Mouse (Mus musculus) layer of hippocampus, adult 8-10 months (tissue): ENCODE data around the gene Fsip1. TPM values are rescaled to one million over a fixed set of nuclear protein-coding genes. Genes with fewer than 3 reads are reported as not detected.
"Not testable (repeated sequence)": the region's sequence is repeated elsewhere in the genome, so short reads cannot be mapped to it uniquely, and the experiment has no call there.

Experiments
- DNase-seq, 2 experiments: peaks; one replicate each; pipeline ENCODE4 v3.0.0; 2022; ENCODE audit warnings: low spot score in 2 of 2
- total RNA-seq, 4 experiments: library from RNA; stranded (reverse); gene quantifications; 2 replicates each; pipeline ENCODE4 v1.2.4; 2022

Gene Fsip1
- 1 to 10 TPM in 3 of 4 experiments, under 1 TPM in 1; 0.72 to 1.7 (median 1.3) TPM for total RNA-seq

GRCm38 (mm10) chr2:118256621-118257053 is at the start of gene Fsip1:
TSS of gene Fsip1 (minus strand) at chr2:118256966.
- peak; percentile 49 to 65 for DNase-seq

GRCm38 (mm10) chr2:118306522-118306895 is 49.7 kb upstream of the Fsip1 start:
- no peak for DNase-seq

DNA sequence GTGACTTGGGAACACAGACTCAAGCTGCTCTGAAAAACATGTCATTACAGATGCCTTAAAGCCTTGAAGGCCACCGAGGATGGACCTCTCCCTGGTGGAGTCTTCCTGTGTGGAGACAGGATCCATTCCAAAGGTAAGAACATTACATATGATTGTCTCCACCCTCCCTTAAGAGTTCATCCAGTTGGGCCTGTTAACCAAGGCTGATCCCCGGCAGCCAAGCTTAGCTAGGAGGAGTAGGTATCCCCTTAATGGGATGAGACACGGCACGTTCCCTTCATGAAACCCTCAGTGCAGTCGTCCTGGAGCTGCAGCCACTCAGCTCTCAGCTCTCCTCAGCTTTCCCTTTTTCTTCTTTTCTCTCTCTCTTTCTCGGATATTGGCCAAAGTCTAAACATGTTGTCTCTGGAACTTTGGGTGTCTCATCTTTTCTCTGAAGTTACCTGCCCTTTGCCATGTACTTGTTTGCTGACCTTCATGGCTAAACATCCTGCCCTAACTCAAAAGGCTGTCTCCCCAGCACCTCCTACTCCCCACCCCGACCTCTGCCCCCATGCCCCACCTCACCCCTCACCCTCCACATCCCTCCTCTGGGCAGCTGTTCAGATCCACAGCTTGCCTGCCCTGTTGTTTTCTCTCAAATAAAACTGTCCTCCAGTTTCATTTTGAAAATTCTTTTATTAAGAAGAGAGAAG is 49.2 kb upstream of the Fsip1 start:
- DNase-seq: no peak

DNA sequence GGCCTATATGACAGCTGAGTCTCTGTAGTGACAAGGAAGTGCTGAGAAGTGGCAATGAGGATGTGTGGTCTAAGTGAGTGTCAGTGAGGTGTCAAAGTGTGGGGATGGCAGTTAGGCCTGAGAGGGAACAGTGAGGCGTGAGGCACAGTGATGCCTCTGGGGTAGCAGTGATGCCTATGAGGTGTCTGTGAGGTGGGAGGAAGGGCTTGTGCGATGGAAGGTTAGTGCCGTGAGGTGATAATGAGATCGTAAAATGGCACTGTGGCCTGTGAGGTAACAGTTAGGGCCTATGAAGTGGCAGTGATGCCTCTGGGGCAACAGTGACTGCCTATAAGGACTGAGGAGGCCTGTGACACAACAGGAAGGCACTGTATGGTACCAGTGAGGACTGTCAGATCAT is 46.7 kb upstream of the Fsip1 start:
- no peak for DNase-seq

GRCm38 (mm10) chr2:118301656-118302055 is 44.9 kb upstream of the Fsip1 start:
- no peak for DNase-seq

DNA sequence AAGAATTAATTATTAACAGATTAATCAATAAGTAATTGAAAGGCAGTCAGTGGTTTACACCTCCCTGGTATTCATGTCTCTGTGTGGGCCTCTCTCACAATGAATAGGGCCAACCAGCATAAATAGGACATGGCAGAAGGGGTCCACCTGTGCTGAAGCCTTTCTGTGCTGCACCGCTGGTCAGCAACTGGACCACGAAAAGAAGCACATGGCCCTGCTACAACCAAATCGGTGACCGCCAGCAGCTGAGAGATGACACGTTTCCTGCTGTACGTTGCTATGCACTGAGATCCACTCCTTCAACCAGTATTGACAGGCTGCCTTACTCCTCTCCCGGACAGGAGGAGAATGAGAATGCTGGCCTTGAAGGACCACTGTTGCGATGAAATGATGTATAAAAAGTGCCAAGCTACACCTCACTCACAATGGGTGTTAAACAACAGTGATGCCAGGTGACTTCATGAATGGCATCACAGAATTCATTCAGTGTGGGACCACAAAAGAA is 44.3 kb upstream of the Fsip1 start:
- no peak for DNase-seq

DNA sequence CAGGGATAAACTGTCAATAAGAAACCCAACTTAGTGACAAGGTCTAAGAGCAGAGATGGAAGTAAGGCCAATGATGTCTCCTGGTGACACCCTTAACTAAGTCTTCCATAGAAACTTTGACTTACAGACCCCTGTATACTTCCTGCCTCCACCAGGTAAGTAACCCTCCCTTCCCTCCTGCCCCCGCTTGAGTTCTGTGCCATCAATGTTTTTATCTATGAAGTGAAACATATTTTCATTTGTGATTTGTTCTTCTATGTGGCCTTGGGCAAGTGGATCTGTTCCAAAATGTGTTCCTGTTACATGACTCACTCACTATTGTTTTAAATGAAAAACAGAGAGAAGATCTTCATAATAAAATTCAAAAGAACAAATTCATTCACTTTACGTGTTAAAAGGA is 43.2 kb upstream of the Fsip1 start:
- no peak for DNase-seq

- no peak for DNase-seq
These were observed 41.8 kb upstream of the Fsip1 start for GRCm38 (mm10) chr2:118298601-118299000.

DNA sequence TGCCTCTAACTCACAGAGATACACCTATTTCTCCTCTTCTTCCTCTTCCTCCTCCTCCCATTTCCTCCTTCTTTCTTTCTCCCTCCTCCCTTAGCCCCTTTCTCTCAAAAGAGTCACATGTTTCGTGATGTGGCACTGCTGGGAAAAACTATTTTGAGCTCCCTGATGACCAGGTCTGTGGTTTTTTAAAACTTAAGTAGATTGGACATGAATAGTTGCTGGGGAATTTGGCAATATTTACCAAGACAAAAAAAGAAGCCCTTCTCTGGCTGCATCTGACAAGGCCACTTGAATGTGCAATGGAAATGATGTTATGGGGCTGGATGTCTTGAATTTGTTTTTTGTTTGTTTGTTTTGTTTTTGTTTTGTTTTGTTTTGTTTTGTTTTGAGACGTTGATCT is 41.2 kb upstream of the Fsip1 start:
- DNase-seq: no peak

DNA sequence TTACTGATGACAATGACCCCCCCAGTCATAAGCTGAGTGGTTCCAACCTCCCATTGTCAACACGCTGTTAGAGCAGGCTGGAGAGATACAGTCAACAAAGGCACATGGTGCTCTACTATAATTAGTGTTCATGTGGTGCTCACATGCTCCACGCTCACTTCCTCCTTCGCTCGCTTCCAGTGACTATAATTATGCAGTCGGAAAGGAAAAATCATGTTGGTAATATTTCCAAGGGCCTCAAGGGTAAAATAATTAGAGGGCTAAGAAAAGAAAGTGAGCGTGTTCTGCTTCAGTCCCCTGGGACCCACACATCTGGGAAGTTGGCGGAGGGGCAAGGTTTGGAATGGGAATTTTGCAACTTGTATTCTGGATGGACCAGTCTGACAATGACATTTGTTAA is 38.7 kb upstream of the Fsip1 start:
- DNase-seq: no peak

DNA sequence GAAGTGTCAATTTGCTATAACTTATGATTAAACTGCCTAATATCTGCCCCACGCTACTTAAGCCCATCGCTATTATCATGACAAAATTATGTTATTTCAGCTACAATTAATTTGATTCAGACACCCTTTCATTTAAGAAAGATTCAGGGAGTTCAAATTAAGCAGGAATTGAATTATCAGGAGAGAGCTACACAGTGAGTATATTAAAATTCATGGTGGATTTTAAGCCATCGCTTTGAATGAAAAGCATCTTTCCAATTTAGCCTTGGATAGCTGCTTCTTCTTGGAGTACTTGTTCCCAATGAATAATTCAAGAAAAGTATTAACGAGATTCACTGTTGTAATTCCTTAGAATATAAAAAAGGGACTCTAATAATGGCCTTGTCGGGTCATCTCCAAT is 36.8 kb upstream of the Fsip1 start:
- no peak for DNase-seq

DNA sequence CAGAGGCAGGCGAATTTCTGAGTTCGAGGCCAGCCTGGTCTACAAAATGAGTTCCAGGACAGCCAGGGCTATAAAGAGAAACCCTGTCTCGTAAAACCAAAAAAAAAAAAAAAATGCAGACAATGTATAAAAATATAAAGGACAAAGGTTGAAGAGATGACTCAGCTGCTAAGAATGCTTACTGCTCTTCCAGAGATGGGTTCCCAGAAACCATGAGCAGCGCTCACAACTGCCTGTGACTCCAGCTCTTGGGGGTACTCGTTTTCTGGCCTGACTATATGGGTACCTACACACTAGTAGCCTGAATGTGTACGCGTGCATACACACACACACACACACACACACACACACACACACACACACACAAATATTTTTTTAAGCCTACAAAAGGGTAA is 32.3 kb upstream of the Fsip1 start:
- DNase-seq: not testable (repeated sequence)

GRCm38 (mm10) chr2:118288326-118289065 is 31.7 kb upstream of the Fsip1 start:
- no peak for DNase-seq

- no peak for DNase-seq
These were observed 30.9 kb upstream of the Fsip1 start for GRCm38 (mm10) chr2:118287678-118288077.

GRCm38 (mm10) chr2:118282467-118282866 is 25.7 kb upstream of the Fsip1 start:
- DNase-seq: no peak

DNA sequence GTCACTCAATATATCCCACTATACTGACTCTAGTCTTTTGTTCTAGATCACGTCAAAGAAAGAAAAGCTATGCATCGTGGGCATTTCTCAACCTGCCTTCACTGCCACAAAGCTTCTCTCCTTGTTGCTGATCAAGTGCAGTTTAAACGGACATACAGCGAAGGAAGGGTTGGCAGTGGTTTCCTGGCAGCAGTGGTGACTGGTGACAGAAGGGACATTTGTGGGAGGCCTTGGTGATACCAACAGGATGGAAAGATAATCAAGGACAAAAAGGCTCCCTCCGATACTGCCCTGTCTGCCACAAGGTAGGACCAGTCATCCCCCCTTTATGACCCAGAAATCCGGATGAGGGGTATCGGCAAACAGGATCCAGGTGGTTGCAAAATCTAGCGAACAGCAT is 21.5 kb upstream of the Fsip1 start:
- no peak for DNase-seq

GRCm38 (mm10) chr2:118271606-118272005 is 14.8 kb upstream of the Fsip1 start:
- no peak for DNase-seq

- peak; percentile 67 to 74 for DNase-seq
These were observed 13.4 kb upstream of the Fsip1 start for GRCm38 (mm10) chr2:118270213-118270612.

- no peak for DNase-seq
These were observed 7.1 kb upstream of the Fsip1 start for GRCm38 (mm10) chr2:118263914-118264201.

DNA sequence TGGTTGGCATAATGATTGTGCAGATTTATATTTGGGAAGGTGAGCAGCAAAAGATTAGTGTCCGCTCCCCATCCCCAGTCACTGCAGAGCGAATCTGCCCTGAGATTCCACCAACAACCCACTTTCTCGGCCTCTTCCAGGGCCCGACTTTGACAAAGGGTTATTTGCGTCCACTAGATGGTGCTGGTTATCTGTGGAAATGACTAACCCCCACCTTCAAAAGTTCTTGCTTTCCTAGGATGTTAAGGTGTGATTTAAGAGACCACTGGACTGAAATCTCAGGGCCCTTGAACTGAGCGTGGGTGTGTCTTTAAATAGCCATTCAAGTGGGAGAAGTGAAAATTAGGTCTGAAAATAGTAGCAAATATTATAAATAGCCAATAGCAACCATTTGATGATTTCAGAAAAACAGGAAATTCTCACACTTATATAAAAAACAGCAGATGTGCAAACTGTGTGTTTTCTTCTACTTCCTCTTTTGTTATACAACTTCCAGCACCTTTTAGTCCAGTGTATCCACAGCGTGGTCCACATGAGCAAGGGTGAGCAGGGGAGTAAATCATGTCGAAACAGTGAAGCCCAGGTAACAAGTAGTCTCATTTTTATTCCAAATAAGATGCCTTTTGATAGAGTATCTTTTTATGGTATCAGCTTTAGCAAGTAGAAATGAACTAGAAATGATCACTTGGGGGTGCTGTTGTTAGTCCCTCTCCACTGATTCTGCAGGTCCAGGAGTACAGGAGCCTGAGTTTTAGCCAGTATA is 6.6 kb upstream of the Fsip1 start:
- peak; percentile 18 to 54 for DNase-seq

GRCm38 (mm10) chr2:118262673-118263072 is 5.9 kb upstream of the Fsip1 start:
- DNase-seq: peak; percentile 71 to 75

- DNase-seq: no peak
These were observed 3.0 kb upstream of the Fsip1 start for GRCm38 (mm10) chr2:118259746-118260145.
